Mouse (Mus musculus): ENCODE results near the gene Gm14548.
"Not testable (repeated sequence)": the region's sequence is repeated elsewhere in the genome, so short reads cannot be mapped to it uniquely, and the experiment has no call there.

Gm14548 gene

GRCm38 (mm10) chr7:3898036-3898590 lies at the start of gene Gm14548:
Gene Gm14548, minus strand, starts transcription at chr7:3898120.
- DNase-seq (ENCODE audit: low read depth) = not testable (repeated sequence)

GRCm38 (mm10) chr7:3946117-3946516 lies 48.2 kb upstream of the Gm14548 start:
- no peak for DNase-seq (ENCODE audit: low read depth)

- DNase-seq (ENCODE audit: low read depth) = no peak
These were observed 43.0 kb upstream of the Gm14548 start for GRCm38 (mm10) chr7:3940915-3941314.

- no peak for DNase-seq (ENCODE audit: low read depth)
These were observed 42.1 kb upstream of the Gm14548 start for GRCm38 (mm10) chr7:3939866-3940525.

DNA sequence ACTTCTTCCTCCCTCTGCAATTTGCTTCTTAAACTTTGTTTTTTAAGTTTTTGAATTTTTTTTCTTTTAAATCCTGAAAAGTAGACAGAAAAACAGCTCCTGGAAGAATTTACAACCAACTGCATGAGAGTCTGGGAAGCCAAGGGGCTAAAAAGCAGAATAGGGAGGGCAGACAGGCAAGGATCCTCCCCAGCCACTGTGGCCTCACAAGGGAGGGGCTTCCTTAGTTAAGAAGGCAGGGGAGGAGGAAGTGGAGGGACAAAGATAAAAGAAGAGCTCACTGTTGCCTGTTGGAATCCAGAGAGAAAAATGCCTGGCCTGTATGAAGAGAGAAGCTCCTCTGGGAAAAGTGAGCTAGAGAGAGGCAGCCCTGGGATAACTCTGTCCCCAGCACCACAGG lies 37.6 kb upstream of the Gm14548 start:
- not testable (repeated sequence) for DNase-seq (ENCODE audit: low read depth)

DNA sequence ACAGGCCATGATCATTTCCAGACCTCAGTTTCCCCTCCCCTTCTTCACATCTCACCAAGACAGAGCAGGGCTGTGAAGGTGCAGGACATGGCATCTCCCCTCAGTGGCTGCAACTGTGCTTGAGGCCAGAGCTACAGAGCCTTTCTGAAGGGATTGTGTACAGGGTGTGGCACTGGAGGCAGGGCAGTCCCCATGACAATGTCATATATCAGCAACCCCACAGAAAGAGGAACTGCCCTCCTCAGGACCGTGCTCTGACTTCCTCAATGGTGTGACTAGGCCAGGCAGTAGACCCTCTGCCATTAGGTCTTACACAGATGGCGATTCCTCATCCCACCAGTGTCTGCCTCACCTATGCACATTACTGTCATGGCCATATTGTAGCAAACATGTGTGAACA lies 17.5 kb upstream of the Gm14548 start, which contains the start of gene Lilra6:
Lilra6 (minus strand) TSS at position 117 of the 400 bp plus-strand sequence.
- DNase-seq (ENCODE audit: low read depth) = not testable (repeated sequence)

DNA sequence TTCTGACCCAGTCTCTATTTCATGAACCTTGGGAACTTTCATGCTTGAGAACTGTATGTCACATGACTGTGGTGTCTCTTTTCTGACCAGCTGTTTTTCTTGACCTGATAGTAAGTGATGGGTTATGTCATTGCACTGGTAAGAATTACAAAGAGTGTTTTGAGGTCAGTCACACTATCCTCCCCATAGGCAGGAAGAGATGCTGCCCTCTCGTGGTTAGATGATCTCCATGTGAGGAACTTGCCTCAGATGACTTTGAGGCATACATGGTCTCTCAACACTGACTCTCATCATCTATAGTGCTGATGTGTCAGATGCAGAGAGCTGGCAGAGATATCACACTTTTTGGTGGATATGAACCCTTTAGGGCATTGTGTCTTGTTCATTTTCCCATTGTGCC lies 5.8 kb upstream of the Gm14548 start:
- peak; percentile 2 for DNase-seq (ENCODE audit: low read depth)

- DNase-seq (ENCODE audit: low read depth) = not testable (repeated sequence)
These were observed 22.9 kb downstream of the Gm14548 start for GRCm38 (mm10) chr7:3875032-3875431.

- not testable (repeated sequence) for DNase-seq (ENCODE audit: low read depth)
These were observed 53.0 kb downstream of the Gm14548 start, which contains the start of gene Pira2 for GRCm38 (mm10) chr7:3844951-3845350. Gene Pira2, minus strand, starts transcription at chr7:3845051.

- DNase-seq (ENCODE audit: low read depth) = not testable (repeated sequence)
These were observed 60.1 kb downstream of the Gm14548 start for GRCm38 (mm10) chr7:3837854-3838253.
